Mouse (Mus musculus) large intestine, adult 2 months (tissue): Measurements from ENCODE around the gene Esr1. TPM values are rescaled to one million over a fixed set of nuclear protein-coding genes. Genes with fewer than 3 reads are reported as not detected.

Experiments
- DNase-seq: peaks from one replicate; pipeline ENCODE4 v3.0.0-alpha.2; 2012; ENCODE audit warnings: low read depth, low spot score
- WGBS: fragments of 180-500 bp; shearing (Covaris S2); methylation state at CpG from one replicate; pipeline ENCODE4 v1.1.7; 2018; 5-methylcytosine and 5-hydroxymethylcytosine counted together
- polyA plus RNA-seq: library from polyadenylated mRNA; depleted of rRNA; stranded (reverse); fragments of >200 nt; gene quantifications from 2 replicates; pipeline ENCODE4 v1.2.3, GENCODE M21; 2012; rRNA removed

The Esr1 gene
- polyA plus RNA-seq, 1 experiment, result 0.30 TPM

DNA sequence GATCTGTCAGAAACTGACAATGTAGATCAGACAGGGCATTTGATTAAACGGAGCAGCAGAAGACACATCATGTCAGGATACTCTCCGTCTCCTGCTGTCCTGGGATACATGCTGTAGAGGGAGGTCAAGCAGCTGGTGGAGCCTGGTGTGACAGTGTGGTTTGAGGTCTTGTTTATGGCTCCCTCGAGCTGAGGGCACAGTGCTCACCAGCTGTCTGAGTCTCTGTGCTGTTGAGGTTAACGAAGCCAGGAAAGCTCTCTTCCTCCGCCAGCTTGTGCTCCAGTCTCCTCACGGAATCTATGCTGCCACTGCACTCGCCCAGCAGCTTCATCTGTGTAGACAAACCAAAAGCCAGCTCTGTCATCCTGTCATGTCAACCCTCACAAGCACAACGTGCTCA lies 429.9 kb downstream of the Esr1 start:
- 72% methylated on average over 8 of the region's 8 CpGs for WGBS
- DNase-seq, result no peak

DNA sequence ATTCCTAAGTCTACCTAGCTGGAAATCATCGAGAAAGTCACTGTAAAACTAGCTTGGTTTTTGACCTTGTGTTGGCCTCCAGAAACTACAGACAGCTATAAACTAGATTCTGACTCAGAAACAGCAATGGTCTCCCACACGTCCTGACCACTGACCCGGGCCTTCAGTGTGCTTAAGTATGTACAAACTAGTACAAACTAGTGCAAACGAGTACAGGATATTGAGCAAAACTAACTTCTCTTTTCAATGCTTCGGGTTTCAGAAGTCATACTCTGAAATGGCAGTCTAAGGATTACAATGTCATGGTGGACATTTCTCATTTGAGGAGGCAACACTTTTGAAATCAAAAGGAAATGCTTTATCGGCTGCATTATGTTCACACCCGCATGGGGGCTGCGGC lies 433.1 kb downstream of the Esr1 start:
- no peak for DNase-seq
- 86% methylated on average over 8 of the region's 8 CpGs for WGBS

DNA sequence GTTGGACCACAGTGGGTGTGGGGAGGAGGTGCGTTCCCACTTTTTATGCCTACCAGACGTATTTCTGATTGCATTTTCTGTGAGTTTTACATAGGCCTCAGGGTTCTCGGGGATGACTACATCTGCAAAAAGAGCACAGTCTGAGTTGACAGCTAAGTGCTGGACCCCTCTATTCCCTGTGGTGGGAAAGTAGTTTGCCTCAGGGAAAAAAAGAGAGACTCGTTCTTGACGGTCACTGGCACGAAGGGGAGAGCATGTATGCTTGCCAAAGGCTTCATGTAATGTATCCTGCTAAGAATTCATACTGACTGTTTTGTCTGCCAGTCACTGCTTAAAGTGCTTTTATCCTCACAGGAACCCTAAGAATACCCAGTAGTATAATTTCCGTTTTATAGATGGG lies 433.8 kb downstream of the Esr1 start:
- WGBS, result 85% methylated on average over 7 of the region's 7 CpGs
- no peak for DNase-seq

DNA sequence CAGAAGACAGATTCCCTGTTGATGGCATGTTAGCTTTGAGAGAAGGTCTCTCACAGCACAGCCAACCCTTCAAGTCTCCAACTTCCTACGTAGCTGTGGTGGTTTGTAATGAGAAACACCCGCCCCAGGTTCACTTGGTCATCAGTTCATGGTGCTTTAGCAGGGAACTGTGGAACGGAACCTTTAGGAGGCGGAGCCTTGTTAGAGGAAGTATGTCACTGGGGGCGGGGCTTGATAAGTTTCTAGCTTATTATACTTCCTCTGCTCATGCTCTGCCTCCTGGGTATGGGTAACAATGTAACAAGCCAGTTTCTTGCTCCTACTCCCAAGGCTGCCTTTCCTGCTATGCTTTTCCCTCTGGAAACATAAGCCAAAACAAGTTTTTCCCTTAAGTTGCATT lies 434.3 kb downstream of the Esr1 start:
- WGBS, result 84% methylated on average over 5 of the region's 5 CpGs

More for the DNA sequence above, 434.3 kb downstream of the Esr1 start:
- no peak for DNase-seq

Other genes with a start within 250 kb of the Esr1 start
- 4.5 and 6.7 TPM in 2 replicates for gene Zbtb2, start 223.5 kb upstream of the Esr1 start, polyA plus RNA-seq
- gene Rmnd1, start 179.2 kb upstream of the Esr1 start, polyA plus RNA-seq, result 22.6 and 29.6 TPM in 2 replicates
- 9.4 and 9.5 TPM in 2 replicates for gene Armt1, start 179.1 kb upstream of the Esr1 start, polyA plus RNA-seq
- 0.08 and 0.25 TPM in 2 replicates for gene Ccdc170, start 129.1 kb upstream of the Esr1 start, polyA plus RNA-seq